Mouse (Mus musculus) 3T3-L1 (cell line): Measurements from ENCODE around the gene Trim9.
A peak's percentile ranks its signal among the peaks of the same experiment; 100 is the strongest.

Experiments used
- DNase-seq: peaks from one replicate; pipeline ENCODE4 v3.0.0-alpha.2; 2015; ENCODE audit warnings: low read depth, low spot score

Trim9 gene

GRCm38 (mm10) chr12:70262271-70262953 lies 85.0 kb downstream of the Trim9 start:
- no peak for DNase-seq

GRCm38 (mm10) chr12:70251210-70251884 lies 96.1 kb downstream of the Trim9 start:
- no peak for DNase-seq

GRCm38 (mm10) chr12:70249616-70250157 lies 97.7 kb downstream of the Trim9 start:
- DNase-seq: no peak

GRCm38 (mm10) chr12:70247683-70248474 lies 99.5 kb downstream of the Trim9 start:
- DNase-seq: no peak

- no peak for DNase-seq
Observed at GRCm38 (mm10) chr12:70242550-70242949, 104.9 kb downstream of the Trim9 start.

- no peak for DNase-seq
Observed at GRCm38 (mm10) chr12:70239741-70240140, 107.7 kb downstream of the Trim9 start.

- DNase-seq: no peak
Observed at GRCm38 (mm10) chr12:70238604-70239003, 108.8 kb downstream of the Trim9 start.

- DNase-seq: peak; percentile 84
Observed at GRCm38 (mm10) chr12:70234938-70235484, 112.4 kb downstream of the Trim9 start.

GRCm38 (mm10) chr12:70234411-70234810 lies 113.0 kb downstream of the Trim9 start:
- DNase-seq: peak; percentile 83

- DNase-seq: no peak
Observed at GRCm38 (mm10) chr12:70233637-70234315, 113.6 kb downstream of the Trim9 start.

- DNase-seq: no peak
Observed at GRCm38 (mm10) chr12:70232020-70232544, 115.3 kb downstream of the Trim9 start.

- DNase-seq: no peak
Observed at GRCm38 (mm10) chr12:70231294-70231693, 116.1 kb downstream of the Trim9 start, which contains the start of gene Pygl. Gene Pygl (minus strand): TSS chr12:70231488.

GRCm38 (mm10) chr12:70228155-70228554 lies 119.3 kb downstream of the Trim9 start:
- no peak for DNase-seq

GRCm38 (mm10) chr12:70227121-70227932 lies 120.1 kb downstream of the Trim9 start:
- no peak for DNase-seq

- no peak for DNase-seq
Observed at GRCm38 (mm10) chr12:70226655-70227054, 120.8 kb downstream of the Trim9 start.

- no peak for DNase-seq
Observed at GRCm38 (mm10) chr12:70223331-70223730, 124.1 kb downstream of the Trim9 start.

- no peak for DNase-seq
Observed at GRCm38 (mm10) chr12:70221425-70221824, 126.0 kb downstream of the Trim9 start.

GRCm38 (mm10) chr12:70218795-70219540 lies 128.4 kb downstream of the Trim9 start:
- DNase-seq: no peak

GRCm38 (mm10) chr12:70216229-70216800 lies 131.1 kb downstream of the Trim9 start:
- no peak for DNase-seq
